Mouse (Mus musculus): ENCODE data around the gene Ccnd3. TPM values are rescaled to one million over a fixed set of nuclear protein-coding genes. Genes with fewer than 3 reads are reported as not detected.
A peak's percentile ranks its signal among the peaks of the same experiment; 100 is the strongest.

Ccnd3 gene
- total and polyA plus RNA-seq, 2 experiments from 2014 or later: 41.1 to 52.6 TPM

DNA sequence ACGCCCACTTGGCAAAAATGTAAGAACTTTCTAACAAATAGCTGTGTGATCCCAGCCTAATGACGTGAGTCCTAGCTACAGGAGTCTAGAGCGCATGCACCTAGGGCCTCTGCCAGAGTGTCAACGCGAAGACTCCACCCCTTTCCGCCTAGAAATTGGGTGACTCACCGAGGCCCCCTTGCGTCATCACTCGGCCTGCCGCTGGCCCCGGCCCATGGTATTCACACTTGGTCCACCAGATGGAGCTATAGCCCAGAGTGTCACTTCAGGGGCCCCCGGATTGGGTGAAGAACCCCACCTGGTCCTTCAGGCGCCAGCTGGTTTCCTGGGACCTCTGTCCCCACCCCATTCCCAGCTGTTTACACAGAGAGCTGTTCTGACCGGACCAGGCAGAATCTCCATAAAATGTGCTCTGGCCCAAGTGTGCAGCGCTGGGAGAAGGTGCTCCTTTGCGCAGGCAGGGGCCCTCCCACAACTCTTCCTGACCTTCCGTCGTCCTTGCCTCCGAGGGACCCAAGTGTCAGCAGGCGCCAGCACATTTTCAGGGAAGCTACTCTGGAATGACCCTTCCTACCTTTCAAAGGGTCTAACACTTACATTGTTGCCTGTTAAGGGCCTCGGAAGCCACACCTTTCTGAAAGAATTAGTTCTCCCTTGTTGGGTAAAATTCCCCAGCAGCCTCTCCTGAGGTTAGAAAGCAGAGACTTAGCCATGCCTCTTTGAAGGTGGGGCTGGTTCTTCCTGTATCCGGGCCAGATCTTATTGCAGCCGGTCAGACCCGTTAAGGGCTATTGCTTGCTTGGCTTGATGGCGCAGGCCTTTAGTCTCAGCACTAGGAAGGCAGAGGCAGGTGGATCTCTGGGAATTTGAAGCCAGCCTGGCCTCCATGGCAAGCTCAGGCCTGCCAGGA is 6.5 kb downstream of the Ccnd3 start:
- DNase-seq (ENCODE audit: low spot score) (peak; percentile 93), ATAC-seq (ENCODE audit: low FRiP score) (peak; percentile 88)
- Histone ChIP-seq H3K4me1 (ENCODE audit: insufficient read depth, low read length) (no peaks in the 10 kb centered on the region), H3K9me3 (ENCODE audit: low read length) (no peaks in the 10 kb centered on the region), H3K36me3 (ENCODE audit: insufficient read depth, low read length) (no peaks in the 10 kb centered on the region), H3K4me3 (ENCODE audit: low read depth, low read length) (no peak overlapping the region), H3K9ac (replicated peaks; ENCODE audit: low read length, poor library complexity, severe bottlenecking) (no peak overlapping the region), H3K4me2 (ENCODE audit: low read depth, low read length, poor library complexity, severe bottlenecking) (peak overlapping the region; percentile 26), H3K27ac (ENCODE audit: low read depth, low read length) (no peak overlapping the region), H3K27me3 (ENCODE audit: insufficient read depth, low read length) (no peaks in the 10 kb centered on the region)
- TF ChIP-seq CTCF (IDR thresholded peaks at IDR 0.05): peak; percentile 86
- 18% methylated on average over 25 of the region's 25 CpGs for WGBS

GRCm38 (mm10) chr17:47512956-47513775 is 8.3 kb downstream of the Ccnd3 start:
- Histone ChIP-seq H3K9ac (replicated peaks; ENCODE audit: low read length, poor library complexity, severe bottlenecking) (no peak overlapping the region), H3K9me3 (ENCODE audit: low read length) (no peaks in the 10 kb centered on the region), H3K4me1 (ENCODE audit: insufficient read depth, low read length) (no peaks in the 10 kb centered on the region), H3K27me3 (ENCODE audit: insufficient read depth, low read length) (no peaks in the 10 kb centered on the region), H3K36me3 (ENCODE audit: insufficient read depth, low read length) (no peaks in the 10 kb centered on the region), H3K27ac (ENCODE audit: low read depth, low read length) (no peak overlapping the region), H3K4me2 (ENCODE audit: low read depth, low read length, poor library complexity, severe bottlenecking) (no peak overlapping the region), H3K4me3 (ENCODE audit: low read depth, low read length) (no peak overlapping the region)
- no peak for TF ChIP-seq CTCF (IDR thresholded peaks at IDR 0.05)
- ATAC-seq (ENCODE audit: low FRiP score) (no peak), DNase-seq (ENCODE audit: low spot score) (no peak)
- 72% methylated on average over 10 of the region's 10 CpGs for WGBS

DNA sequence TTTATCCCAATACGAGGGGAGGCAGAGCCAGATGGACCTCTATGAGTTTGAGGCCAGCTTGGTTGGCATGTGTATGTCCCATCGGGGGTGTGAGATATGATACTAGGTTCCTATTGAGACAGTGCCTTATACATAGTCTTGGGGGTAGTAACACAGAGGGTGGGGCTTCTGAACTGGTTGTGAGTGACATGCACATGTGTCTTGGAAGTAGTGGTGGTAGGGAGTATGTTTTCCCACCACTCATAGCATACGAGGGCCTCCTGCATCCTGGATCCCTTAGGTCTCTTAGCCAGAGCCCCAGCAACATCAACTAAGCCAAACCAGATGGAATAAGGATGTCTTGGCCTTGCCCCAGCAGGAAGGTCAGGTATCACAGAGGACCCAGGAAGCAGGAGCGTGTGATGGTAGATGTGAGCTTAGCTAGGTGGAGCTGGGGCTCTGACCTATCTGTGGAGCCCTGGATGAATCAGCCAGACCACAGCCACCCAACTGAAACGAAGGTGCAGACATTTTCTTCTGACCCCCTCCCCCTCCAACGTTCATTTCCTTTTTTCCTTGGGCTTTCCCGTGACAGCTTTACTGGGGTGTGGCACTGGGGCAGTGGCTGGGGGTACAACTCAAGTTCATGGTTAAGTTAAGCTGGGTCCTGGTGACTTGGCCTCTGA is 10.5 kb downstream of the Ccnd3 start:
- H3K9me3 ChIP-seq (ENCODE audit: low read length): no peaks in the 10 kb centered on the region
- H3K27me3 ChIP-seq (ENCODE audit: insufficient read depth, low read length): no peaks in the 10 kb centered on the region
- WGBS: 85% methylated on average over 7 of the region's 7 CpGs
- TF ChIP-seq CTCF (IDR thresholded peaks at IDR 0.05): no peak
- no peak overlapping the region for H3K4me2 ChIP-seq (ENCODE audit: low read depth, low read length, poor library complexity, severe bottlenecking)
- H3K4me3 ChIP-seq (ENCODE audit: low read depth, low read length): no peak overlapping the region
- no peak overlapping the region for H3K9ac ChIP-seq (replicated peaks; ENCODE audit: low read length, poor library complexity, severe bottlenecking)
- no peaks in the 10 kb centered on the region for H3K36me3 ChIP-seq (ENCODE audit: insufficient read depth, low read length)
- ATAC-seq (ENCODE audit: low FRiP score) (no peak), DNase-seq (ENCODE audit: low spot score) (no peak)
- no peak overlapping the region for H3K27ac ChIP-seq (ENCODE audit: low read depth, low read length)
- no peaks in the 10 kb centered on the region for H3K4me1 ChIP-seq (ENCODE audit: insufficient read depth, low read length)

- Histone ChIP-seq H3K27me3 (ENCODE audit: insufficient read depth, low read length) (no peaks in the 10 kb centered on the region), H3K4me2 (ENCODE audit: low read depth, low read length, poor library complexity, severe bottlenecking) (no peak overlapping the region), H3K27ac (ENCODE audit: low read depth, low read length) (no peak overlapping the region), H3K4me1 (ENCODE audit: insufficient read depth, low read length) (no peaks in the 10 kb centered on the region), H3K9me3 (ENCODE audit: low read length) (no peaks in the 10 kb centered on the region), H3K36me3 (ENCODE audit: insufficient read depth, low read length) (no peaks in the 10 kb centered on the region), H3K9ac (replicated peaks; ENCODE audit: low read length, poor library complexity, severe bottlenecking) (no peak overlapping the region), H3K4me3 (ENCODE audit: low read depth, low read length) (no peak overlapping the region)
- no peak for ATAC-seq (ENCODE audit: low FRiP score)
- 99% methylated on average over 3 of the region's 3 CpGs for WGBS
- DNase-seq (ENCODE audit: low spot score): no peak
- TF ChIP-seq CTCF (IDR thresholded peaks at IDR 0.05): peak; percentile 21; the same call in 1 of the 2 replicates
Measured at GRCm38 (mm10) chr17:47516232-47516631, 11.4 kb downstream of the Ccnd3 start.

DNA sequence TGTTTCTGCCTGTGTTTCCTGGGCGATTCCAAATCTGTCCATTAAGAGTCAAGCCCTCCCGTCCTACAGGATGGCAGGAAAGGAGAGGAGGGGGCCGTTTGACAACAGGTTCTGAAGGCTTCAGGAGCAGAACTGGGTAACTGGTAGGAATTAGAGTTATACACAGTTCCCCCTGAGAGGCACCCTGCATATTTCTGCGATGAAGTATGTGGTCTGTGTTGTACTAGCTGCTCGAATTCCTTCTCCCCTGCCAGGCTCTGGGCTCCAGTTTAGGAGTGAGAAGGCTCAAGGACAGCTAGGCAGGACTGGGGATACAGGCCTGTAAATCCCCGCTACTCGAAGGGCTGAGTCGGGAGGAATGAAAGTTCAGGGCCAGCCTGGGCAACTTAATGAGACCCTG is 13.4 kb downstream of the Ccnd3 start:
- Histone ChIP-seq H3K4me2 (ENCODE audit: low read depth, low read length, poor library complexity, severe bottlenecking) (no peak overlapping the region), H3K4me3 (ENCODE audit: low read depth, low read length) (no peak overlapping the region), H3K9me3 (ENCODE audit: low read length) (no peaks in the 10 kb centered on the region), H3K27ac (ENCODE audit: low read depth, low read length) (peak overlapping the region; percentile 43; the same call in 1 of the 2 replicates), H3K36me3 (ENCODE audit: insufficient read depth, low read length) (no peaks in the 10 kb centered on the region), H3K9ac (replicated peaks; ENCODE audit: low read length, poor library complexity, severe bottlenecking) (no peak overlapping the region), H3K4me1 (ENCODE audit: insufficient read depth, low read length) (no peaks in the 10 kb centered on the region), H3K27me3 (ENCODE audit: insufficient read depth, low read length) (no peaks in the 10 kb centered on the region)
- TF ChIP-seq CTCF (IDR thresholded peaks at IDR 0.05): no peak
- WGBS: 38% methylated on average over 8 of the region's 8 CpGs
- no peak for DNase-seq (ENCODE audit: low spot score)
- no peak for ATAC-seq (ENCODE audit: low FRiP score)

Measured in midbrain, postnatal 0 days (tissue).